Mouse (Mus musculus): ENCODE measurements around the gene E2f4.

E2f4 gene

GRCm38 (mm10) chr8:105293405-105293804 lies 4.1 kb upstream of the E2f4 start:
- DNase-seq (ENCODE audit: low spot score) = no peak

- no peak for DNase-seq (ENCODE audit: low spot score)
Observed at GRCm38 (mm10) chr8:105294776-105295175, 2.7 kb upstream of the E2f4 start.

- no peak for DNase-seq (ENCODE audit: low spot score)
Observed at GRCm38 (mm10) chr8:105295256-105295655, 2.2 kb upstream of the E2f4 start.

- no peak for DNase-seq (ENCODE audit: low spot score)
Observed at GRCm38 (mm10) chr8:105295895-105296573, 1.4 kb upstream of the E2f4 start, which contains the start of gene Exoc3l. Gene Exoc3l, minus strand, starts transcription at chr8:105296101.

- no peak for DNase-seq (ENCODE audit: low spot score)
Observed at GRCm38 (mm10) chr8:105298351-105299252, 1.1 kb downstream of the E2f4 start.

- no peak for DNase-seq (ENCODE audit: low spot score)
Observed at GRCm38 (mm10) chr8:105299962-105300361, 2.5 kb downstream of the E2f4 start.

GRCm38 (mm10) chr8:105303396-105303795 lies 5.9 kb downstream of the E2f4 start:
- DNase-seq (ENCODE audit: low spot score) = no peak

GRCm38 (mm10) chr8:105303874-105304273 lies 6.4 kb downstream of the E2f4 start:
- DNase-seq (ENCODE audit: low spot score) = no peak

- no peak for DNase-seq (ENCODE audit: low spot score)
Observed at GRCm38 (mm10) chr8:105304325-105305210, 7.1 kb downstream of the E2f4 start.

- DNase-seq (ENCODE audit: low spot score) = peak; percentile 54
Observed at GRCm38 (mm10) chr8:105305211-105306145, 8.0 kb downstream of the E2f4 start, which contains the start of gene Elmo3. Gene Elmo3, plus strand, starts transcription at chr8:105305601.

GRCm38 (mm10) chr8:105306146-105306691 lies 8.8 kb downstream of the E2f4 start:
- no peak for DNase-seq (ENCODE audit: low spot score)

GRCm38 (mm10) chr8:105307670-105308069 lies 10.2 kb downstream of the E2f4 start:
- DNase-seq (ENCODE audit: low spot score) = no peak

GRCm38 (mm10) chr8:105308428-105308827 lies 11.0 kb downstream of the E2f4 start:
- DNase-seq (ENCODE audit: low spot score) = no peak

GRCm38 (mm10) chr8:105309142-105309847 lies 11.8 kb downstream of the E2f4 start:
- no peak for DNase-seq (ENCODE audit: low spot score)

GRCm38 (mm10) chr8:105310118-105310517 lies 12.7 kb downstream of the E2f4 start:
- no peak for DNase-seq (ENCODE audit: low spot score)

GRCm38 (mm10) chr8:105311718-105312117 lies 14.3 kb downstream of the E2f4 start:
- DNase-seq (ENCODE audit: low spot score) = no peak

GRCm38 (mm10) chr8:105312891-105313481 lies 15.5 kb downstream of the E2f4 start:
- no peak for DNase-seq (ENCODE audit: low spot score)

GRCm38 (mm10) chr8:105313622-105314402 lies 16.3 kb downstream of the E2f4 start:
- no peak for DNase-seq (ENCODE audit: low spot score)

All from embryo, embryonic 10.5 days (tissue).